Mouse (Mus musculus) megakaryocyte, embryonic 14.5 days (primary cell): Measurements from ENCODE around the gene Ercc2.

Experiments
- FLI1 ChIP-seq: IDR thresholded peaks from 2 replicates; pipeline ENCODE4 v1.6.1; 2012; ENCODE audit warnings: low read length, inconsistent platforms, mixed read lengths
- GATA1 ChIP-seq: IDR thresholded peaks from 3 replicates; pipeline ENCODE4 v1.6.1; 2012; ENCODE audit warnings: mixed read lengths, low read length, inconsistent platforms, borderline replicate concordance

GRCm38 (mm10) chr7:19424051-19424450, 42.2 kb downstream of the Ercc2 start:
- TF ChIP-seq GATA1 (no peak), FLI1 (no peak)
